Mouse (Mus musculus) retina, embryonic 14.5 days (tissue): ENCODE data around the gene Camk1d.

Experiments used
- DNase-seq: peaks from one replicate; pipeline ENCODE4 v3.0.0-alpha.2; 2015; ENCODE audit warnings: low spot score

Camk1d gene

DNA sequence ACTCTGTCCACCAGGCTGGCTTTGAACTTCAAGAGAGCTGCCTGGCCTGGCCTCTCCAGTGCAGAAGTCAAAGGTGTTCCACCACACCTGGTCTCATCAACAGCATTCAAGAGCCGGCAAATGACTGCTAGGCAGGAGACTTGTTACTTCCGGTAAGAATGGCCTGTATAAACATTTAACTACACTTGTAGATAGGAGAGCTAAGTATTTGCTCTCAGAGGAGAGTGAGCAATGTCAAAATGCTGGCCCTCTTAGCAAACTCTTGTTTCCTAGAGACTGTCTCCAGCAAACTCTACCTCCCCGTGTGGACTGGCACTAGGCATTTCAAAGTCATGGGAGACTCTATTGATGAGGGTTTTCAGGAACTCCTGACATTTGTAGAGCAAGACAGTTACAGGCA lies 56.3 kb downstream of the Camk1d start:
- DNase-seq: no peak

GRCm38 (mm10) chr2:5656326-5656725 lies 58.0 kb downstream of the Camk1d start:
- no peak for DNase-seq

GRCm38 (mm10) chr2:5652071-5652470 lies 62.2 kb downstream of the Camk1d start:
- DNase-seq: no peak

DNA sequence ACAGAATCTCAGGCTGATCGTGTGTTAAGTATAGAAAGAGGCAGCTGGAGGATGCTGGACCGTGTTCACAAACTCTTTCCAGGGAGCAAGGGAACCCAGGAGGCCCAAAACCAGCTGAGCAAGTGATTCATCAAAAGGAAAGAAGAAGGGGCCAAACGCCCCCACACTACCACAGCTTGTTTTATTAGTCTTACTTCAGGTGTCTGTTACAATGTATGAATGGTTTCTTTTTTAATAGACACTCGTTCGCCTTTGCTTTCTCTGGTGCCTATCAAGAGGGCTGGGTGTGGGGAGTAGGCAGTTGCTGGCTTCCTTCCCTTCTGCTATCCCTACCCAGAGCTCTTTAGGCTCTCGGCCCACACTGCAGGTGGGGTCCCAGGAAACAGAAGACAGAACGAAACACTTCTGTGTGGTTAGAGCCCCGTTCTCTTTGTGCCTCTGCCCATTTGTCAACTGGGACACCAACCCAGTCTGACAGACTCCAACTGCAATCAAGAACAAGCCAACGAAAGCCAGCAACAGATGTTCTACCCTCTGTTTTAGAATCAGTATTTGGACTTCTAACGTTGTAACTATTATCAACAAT lies 62.9 kb downstream of the Camk1d start:
- DNase-seq: no peak

DNA sequence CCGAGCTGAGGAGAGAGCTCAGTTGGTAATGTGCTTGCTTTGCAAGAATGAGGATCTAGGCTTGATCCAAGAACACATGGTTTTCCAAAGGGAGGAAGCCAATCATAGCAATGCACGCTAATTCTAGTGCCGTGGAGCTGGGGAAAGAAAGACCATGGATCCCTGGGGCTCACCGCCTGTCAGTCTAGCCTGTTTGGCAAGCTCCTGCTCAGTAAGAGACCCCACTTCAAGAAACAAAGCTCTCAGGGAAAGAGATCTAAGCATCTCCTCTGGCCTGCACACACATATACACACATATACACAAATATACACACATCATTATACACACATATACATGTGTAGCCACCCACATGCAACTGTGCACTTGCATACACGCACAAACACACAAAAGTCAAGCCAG lies 65.1 kb downstream of the Camk1d start:
- no peak for DNase-seq

GRCm38 (mm10) chr2:5648764-5649163 lies 65.6 kb downstream of the Camk1d start:
- DNase-seq: no peak

- DNase-seq: no peak
Observed at GRCm38 (mm10) chr2:5646322-5646721, 68.0 kb downstream of the Camk1d start.

GRCm38 (mm10) chr2:5645584-5645983 lies 68.7 kb downstream of the Camk1d start:
- no peak for DNase-seq

- DNase-seq: no peak
Observed at GRCm38 (mm10) chr2:5643937-5644336, 70.4 kb downstream of the Camk1d start.

- DNase-seq: no peak
Observed at GRCm38 (mm10) chr2:5643226-5643625, 71.1 kb downstream of the Camk1d start.

GRCm38 (mm10) chr2:5642624-5643023 lies 71.7 kb downstream of the Camk1d start:
- DNase-seq: no peak

GRCm38 (mm10) chr2:5641678-5642077 lies 72.6 kb downstream of the Camk1d start:
- DNase-seq: no peak

GRCm38 (mm10) chr2:5640586-5640985 lies 73.7 kb downstream of the Camk1d start:
- DNase-seq: no peak

- DNase-seq: no peak
Observed at GRCm38 (mm10) chr2:5636801-5637742, 77.2 kb downstream of the Camk1d start.

DNA sequence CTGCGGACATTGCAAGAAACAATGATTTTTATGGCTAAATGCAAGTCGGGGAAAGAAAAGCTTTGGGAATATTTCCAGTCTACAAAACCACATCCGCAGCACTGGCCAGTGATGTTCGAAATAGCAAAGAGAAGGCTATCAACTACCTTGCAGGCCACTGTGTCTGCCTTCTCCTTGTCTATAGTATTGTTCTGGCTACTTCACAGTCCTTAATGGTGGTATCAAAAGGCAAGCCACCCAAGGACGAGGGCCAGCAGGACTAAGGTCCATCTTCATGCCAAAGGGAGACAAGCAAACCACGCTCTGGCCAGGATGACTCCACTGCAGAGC lies 82.0 kb downstream of the Camk1d start:
- no peak for DNase-seq

- DNase-seq: no peak
Observed at GRCm38 (mm10) chr2:5631676-5632354, 82.5 kb downstream of the Camk1d start.

GRCm38 (mm10) chr2:5630710-5631109 lies 83.6 kb downstream of the Camk1d start:
- DNase-seq: no peak

DNA sequence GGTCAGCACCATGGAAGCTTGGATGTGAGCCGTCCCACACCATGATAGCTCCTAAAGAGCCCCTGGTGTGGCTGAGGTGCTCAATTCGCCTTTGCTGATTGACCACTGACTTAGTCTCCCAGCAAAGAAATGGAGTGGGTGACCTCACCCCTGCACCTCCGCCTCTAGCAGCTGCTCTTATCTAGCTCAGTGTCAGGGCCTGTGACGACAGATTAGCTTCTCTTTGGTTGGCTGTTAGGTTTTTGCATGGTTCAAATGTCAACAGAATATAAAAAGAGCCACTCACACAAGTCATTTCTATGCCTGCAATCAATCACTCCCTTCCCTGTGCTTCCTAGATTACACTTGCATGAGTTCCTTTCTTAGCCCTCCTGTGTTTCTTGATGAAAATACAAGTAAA lies 89.9 kb downstream of the Camk1d start:
- no peak for DNase-seq

DNA sequence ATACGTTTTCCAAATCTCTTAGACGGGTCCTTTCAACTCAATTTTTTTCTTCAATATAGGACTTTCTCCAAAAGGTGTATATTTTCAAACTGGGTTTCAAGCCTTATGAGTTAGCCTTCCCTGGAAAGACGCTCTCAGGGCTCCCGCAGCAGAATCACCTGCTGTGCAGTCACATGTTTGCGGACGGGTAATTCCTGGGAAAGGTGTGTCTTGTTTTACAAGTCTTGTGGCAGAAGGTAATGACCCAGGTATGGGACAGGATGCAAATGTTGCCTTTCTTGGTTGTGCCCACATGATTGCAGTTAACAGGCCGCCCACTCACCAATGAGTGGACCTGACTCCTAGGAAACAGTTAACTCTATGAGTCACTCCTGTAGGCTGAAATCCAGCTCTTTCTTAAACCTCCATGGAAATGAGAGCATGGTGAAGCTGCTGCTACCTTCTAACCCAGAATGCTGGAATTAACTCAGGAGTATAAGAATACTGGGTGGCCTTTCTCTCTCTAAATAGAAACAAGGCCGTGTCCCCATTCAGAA lies 95.9 kb downstream of the Camk1d start:
- no peak for DNase-seq

GRCm38 (mm10) chr2:5614896-5615295 lies 99.4 kb downstream of the Camk1d start:
- DNase-seq: no peak

DNA sequence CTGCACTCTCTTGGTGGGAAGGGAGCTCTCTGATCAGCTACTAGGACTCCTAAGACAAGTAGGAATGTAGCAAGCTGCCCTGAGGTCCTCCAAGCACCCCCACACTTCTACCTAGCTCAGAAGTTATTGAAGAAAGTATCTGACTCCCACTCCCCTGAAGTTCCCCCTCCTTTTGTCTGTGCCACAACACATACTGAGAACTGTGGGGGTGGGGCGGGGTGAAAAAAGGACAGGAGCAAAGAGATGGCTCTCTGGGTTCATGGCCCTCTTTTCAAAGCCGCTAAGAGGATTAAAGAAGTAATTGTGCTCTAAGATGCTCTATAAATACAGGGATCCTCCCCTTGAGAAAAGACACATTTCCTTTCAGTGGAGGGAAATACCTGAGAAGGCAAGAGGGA lies 100.0 kb downstream of the Camk1d start:
- DNase-seq: peak; percentile 27

DNA sequence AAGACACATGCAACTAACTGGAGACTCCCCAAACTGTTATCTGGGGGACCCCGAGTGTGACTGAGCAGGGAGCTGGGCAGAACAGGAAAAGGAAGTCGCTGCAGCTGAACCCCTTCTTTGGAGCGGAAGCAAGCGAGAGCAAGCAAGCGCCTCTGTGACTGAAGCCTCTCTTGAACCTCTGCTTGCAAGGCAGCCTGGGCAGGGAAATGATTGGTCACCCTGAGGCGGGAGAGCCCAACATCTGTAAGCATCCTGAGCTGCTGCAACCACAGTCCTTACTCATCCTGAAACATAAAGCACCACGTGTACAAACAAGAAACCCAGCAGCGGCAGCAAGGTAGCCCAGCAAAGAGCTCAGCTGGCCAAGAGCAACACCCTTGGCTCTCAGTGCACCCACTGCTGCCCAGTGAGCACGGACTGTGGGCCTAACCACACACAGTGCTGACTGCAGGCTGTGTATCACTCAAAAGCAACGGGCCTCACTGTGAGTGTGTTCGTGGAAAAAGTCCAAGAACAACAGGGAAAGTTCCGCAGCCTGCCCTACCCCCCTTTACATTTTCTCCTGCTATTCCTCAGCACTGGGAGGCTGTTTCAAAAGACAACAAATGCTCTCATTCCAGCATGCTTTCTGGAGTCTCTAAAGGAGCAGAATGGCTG lies 100.5 kb downstream of the Camk1d start:
- DNase-seq: no peak
